Mouse (Mus musculus) lung, embryonic 15.5 days (tissue): ENCODE data around the gene Map4k3. TPM values are rescaled to one million over a fixed set of nuclear protein-coding genes. Genes with fewer than 3 reads are reported as not detected.

Experiments
- ATAC-seq: fragments of 200-750 bp; cut with Nextera tagmentation; 2 replicates; pipeline ENCODE4 v1.8.0; 2017; ENCODE audit warnings: moderate number of reproducible peaks, borderline replicate concordance; ENCODE audit not compliant: low FRiP score, low TSS enrichment; ENCODE audit errors: extremely low read depth
- H3K27ac ChIP-seq: fragments of 300-500 bp; sonication (generic); 2 replicates; pipeline ENCODE4 v1.5.1; 2015; ENCODE audit warnings: moderate library complexity, mild to moderate bottlenecking, inconsistent platforms
- H3K27me3 ChIP-seq: fragments of 300-500 bp; sonication (generic); 2 replicates; pipeline ENCODE4 v1.6.1; 2015; ENCODE audit warnings: inconsistent platforms
- H3K36me3 ChIP-seq: fragments of 300-500 bp; sonication (generic); 2 replicates; pipeline ENCODE4 v1.6.1; 2015; ENCODE audit warnings: inconsistent platforms
- H3K4me1 ChIP-seq: fragments of 300-500 bp; sonication (generic); 2 replicates; pipeline ENCODE4 v1.6.1; 2015; ENCODE audit warnings: inconsistent platforms
- H3K4me2 ChIP-seq: fragments of 300-500 bp; sonication (generic); 2 replicates; pipeline ENCODE4 v1.6.1; 2015; ENCODE audit warnings: inconsistent platforms, mild to moderate bottlenecking, moderate library complexity
- H3K4me3 ChIP-seq: fragments of 300-500 bp; sonication (generic); 2 replicates; pipeline ENCODE4 v1.5.1; 2015; ENCODE audit warnings: mild to moderate bottlenecking, inconsistent platforms
- H3K9ac ChIP-seq: fragments of 300-500 bp; sonication (generic); 2 replicates; pipeline ENCODE4 v1.6.1; 2015; ENCODE audit warnings: inconsistent platforms
- H3K9me3 ChIP-seq: fragments of 300-500 bp; sonication (generic); 2 replicates; pipeline ENCODE4 v1.6.1; 2016; ENCODE audit warnings: inconsistent platforms
- WGBS: fragments of 180-500 bp; shearing (Covaris S2); methylation state at CpG from one replicate; pipeline ENCODE4 v1.1.7; 2015; 5-methylcytosine and 5-hydroxymethylcytosine counted together
- polyA plus RNA-seq: library from polyadenylated mRNA; unstranded; fragments of >200 nt; fragmentation: Nextera tagmentation; extraction: Ambion mirVana; gene quantifications from 2 replicates; pipeline ENCODE4 v1.2.1, GENCODE M21; 2015

Map4k3 gene
- polyA plus RNA-seq, 1 experiment from 2014 or later = 46.4 TPM

DNA sequence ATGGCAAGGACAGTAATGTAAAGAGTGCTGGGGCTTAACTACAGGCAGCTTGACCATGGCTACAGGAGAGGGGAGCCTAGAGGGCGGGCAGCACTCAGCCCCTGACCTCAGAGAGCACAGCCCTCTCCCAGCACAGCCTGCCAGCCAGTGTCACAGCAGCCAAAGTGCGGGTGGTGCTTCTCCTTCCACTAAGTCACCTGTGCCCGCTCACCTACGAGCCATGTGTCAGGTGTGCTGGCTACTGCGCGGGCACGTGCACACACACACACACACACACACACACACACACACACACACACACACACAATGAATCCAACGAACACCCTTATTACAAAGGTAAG is 82.6 kb downstream of the Map4k3 start:
- WGBS = 77% methylated on average over 8 of the region's 8 CpGs
- peak; percentile 76 for ATAC-seq

DNA sequence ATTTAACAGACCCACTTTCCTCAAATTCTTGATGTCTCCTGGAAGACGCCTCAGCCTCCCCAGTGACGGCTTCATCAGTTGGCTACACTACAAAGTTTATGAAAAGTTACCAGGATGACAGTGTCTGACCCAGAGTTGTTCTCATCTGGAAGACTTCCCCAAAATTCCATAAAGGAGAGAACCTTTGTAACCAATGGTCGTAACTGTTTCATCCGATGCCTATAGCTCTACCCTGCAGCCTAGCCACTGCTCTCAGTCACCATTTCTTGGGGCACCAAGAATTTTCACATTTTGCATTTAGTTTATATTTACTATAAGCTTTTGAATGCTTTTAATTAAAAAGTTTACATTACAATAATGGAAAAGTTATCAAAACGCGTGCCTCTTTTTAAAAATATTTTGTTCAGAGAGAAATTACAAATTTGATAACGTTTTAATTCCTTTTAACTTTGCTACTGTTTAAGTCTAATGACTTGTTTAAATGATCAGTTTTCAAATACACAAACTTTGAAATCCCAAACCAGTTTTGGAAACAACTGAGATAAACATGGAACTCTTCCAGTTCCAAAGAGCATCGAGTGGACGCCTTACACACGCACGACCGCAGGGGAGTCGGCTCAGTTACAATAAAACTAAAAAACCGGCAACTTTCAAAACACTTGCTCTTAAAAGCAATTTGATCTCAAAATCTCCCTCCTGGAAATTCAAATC is 83.1 kb downstream of the Map4k3 start:
- H3K36me3 ChIP-seq = peaks cover 71% of the 10 kb centered on the region
- H3K9ac ChIP-seq = no peak overlapping the region
- ATAC-seq = peak; percentile 69; the same call in 1 of the 2 replicates
- H3K27me3 ChIP-seq = no peaks in the 10 kb centered on the region
- peak overlapping the region; percentile 88 for H3K27ac ChIP-seq
- H3K4me1 ChIP-seq = peaks cover 23% of the 10 kb centered on the region
- H3K4me2 ChIP-seq = peak overlapping the region; percentile 29; the same call in 1 of the 2 replicates
- no peaks in the 10 kb centered on the region for H3K9me3 ChIP-seq
- WGBS = 50% methylated on average over 14 of the region's 14 CpGs
- H3K4me3 ChIP-seq = no peak overlapping the region

More for the DNA sequence above, 82.6 kb downstream of the Map4k3 start:
- Histone ChIP-seq H3K4me1 (peaks cover 23% of the 10 kb centered on the region), H3K27ac (peak overlapping the region; percentile 88), H3K9ac (no peak overlapping the region), H3K9me3 (no peaks in the 10 kb centered on the region), H3K27me3 (no peaks in the 10 kb centered on the region), H3K4me3 (no peak overlapping the region), H3K36me3 (peaks cover 68% of the 10 kb centered on the region), H3K4me2 (peak overlapping the region; percentile 29; the same call in 1 of the 2 replicates)

DNA sequence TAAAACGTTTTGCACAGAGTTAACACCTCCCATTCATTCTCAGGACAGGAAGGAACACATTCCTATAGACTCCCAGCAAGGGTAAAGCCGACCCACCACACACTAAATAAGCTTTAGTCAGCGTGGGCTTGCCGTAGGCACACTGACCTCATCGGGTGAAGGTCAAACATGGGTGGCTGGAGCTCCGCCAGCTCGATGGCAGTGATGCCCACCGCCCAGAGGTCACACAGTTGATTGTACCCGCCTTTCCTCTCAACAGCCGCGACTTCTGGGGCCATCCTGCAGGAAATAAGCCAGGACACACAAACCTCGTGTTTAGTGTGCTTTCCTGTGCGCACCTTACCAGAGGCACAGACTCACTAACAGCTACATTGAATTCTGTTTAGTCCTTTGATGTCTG is 83.7 kb downstream of the Map4k3 start:
- Histone ChIP-seq H3K9me3 (no peaks in the 10 kb centered on the region), H3K36me3 (peaks cover 71% of the 10 kb centered on the region), H3K9ac (no peak overlapping the region), H3K27me3 (no peaks in the 10 kb centered on the region), H3K4me1 (peaks cover 23% of the 10 kb centered on the region), H3K4me2 (no peak overlapping the region), H3K27ac (peak overlapping the region; percentile 73), H3K4me3 (no peak overlapping the region)
- no peak for ATAC-seq
- WGBS = 55% methylated on average over 13 of the region's 13 CpGs

DNA sequence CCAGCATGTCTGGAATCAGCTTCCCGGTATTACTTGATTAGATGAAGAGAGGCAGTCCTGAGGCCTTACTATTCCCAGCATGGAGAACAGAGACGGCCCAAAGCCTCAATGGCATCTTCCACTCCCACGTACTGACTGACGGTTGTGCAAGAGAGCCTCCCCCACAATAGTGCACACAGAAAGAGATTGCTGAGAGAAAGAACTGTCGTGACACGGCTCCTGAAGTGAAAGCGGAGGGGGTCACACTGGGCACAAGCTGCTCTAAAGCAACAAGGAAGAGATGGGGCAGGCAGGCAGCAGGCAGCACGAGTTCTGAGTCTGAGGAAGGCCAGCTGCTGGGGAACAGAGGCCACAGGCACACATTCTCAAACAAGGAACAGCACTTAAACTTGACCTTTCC is 90.2 kb downstream of the Map4k3 start:
- H3K27ac ChIP-seq = no peak overlapping the region
- ATAC-seq = no peak
- peaks cover 54% of the 10 kb centered on the region for H3K36me3 ChIP-seq

DNA sequence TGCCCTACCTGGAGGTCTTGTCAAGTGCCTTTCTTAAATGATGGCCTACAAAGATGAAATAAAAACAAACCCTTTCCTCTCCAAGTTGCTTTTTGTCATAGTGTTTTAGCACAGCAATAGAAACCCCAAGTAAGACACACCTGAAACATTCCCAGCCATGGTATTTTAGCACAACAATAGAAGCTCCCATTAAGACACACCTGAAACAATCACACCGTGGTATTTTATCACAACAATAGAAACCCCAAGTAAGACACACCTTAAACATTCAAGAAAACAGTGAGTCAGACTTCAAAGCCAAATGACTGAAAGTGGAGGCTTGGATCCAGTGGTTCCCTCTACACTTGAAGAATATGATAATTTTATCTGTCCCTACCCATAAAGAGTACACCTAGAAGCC is 92.5 kb downstream of the Map4k3 start:
- H3K27me3 ChIP-seq = no peaks in the 10 kb centered on the region
- no peak for ATAC-seq
- H3K4me2 ChIP-seq = no peak overlapping the region
- H3K9me3 ChIP-seq = no peaks in the 10 kb centered on the region
- 78% methylated on average over 1 of the region's 1 CpGs for WGBS
- H3K4me3 ChIP-seq = no peak overlapping the region
- peaks cover 55% of the 10 kb centered on the region for H3K36me3 ChIP-seq
- H3K4me1 ChIP-seq = 0 out of 2 replicates have a peak, but pooled peaks cover 3% of the 10 kb centered on the region
- no peak overlapping the region for H3K9ac ChIP-seq
- H3K27ac ChIP-seq = no peak overlapping the region

More for the DNA sequence above, 90.2 kb downstream of the Map4k3 start:
- H3K9ac ChIP-seq = no peak overlapping the region
- H3K27me3 ChIP-seq = no peaks in the 10 kb centered on the region
- no peaks in the 10 kb centered on the region for H3K9me3 ChIP-seq
- WGBS = 60% methylated on average over 8 of the region's 8 CpGs
- H3K4me1 ChIP-seq = 0 out of 2 replicates have a peak, but pooled peaks cover 3% of the 10 kb centered on the region
- no peak overlapping the region for H3K4me3 ChIP-seq
- H3K4me2 ChIP-seq = no peak overlapping the region

DNA sequence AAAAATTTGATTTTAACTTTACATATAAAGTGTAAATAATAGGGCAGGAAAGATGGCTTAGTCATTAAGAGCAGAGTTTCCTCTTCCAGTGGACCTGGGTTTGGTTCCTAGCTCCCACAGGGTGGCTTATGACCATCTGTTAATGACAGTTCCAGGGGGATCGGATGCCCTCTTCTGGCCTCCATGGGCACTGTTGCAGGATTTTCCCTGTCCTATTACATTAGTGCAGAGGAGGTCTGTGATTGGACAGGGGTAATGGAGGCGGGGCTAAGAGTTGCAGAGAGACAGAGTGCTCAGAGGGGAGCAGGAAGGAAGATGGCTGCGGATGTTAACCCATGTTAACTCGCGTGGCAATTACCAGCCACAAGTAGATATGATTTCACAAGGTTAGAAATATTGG is 95.4 kb downstream of the Map4k3 start:
- Histone ChIP-seq H3K9me3 (no peaks in the 10 kb centered on the region), H3K27ac (no peak overlapping the region), H3K4me3 (no peak overlapping the region), H3K4me2 (no peak overlapping the region), H3K9ac (no peak overlapping the region), H3K4me1 (no peaks in the 10 kb centered on the region), H3K36me3 (peaks cover 46% of the 10 kb centered on the region), H3K27me3 (no peaks in the 10 kb centered on the region)
- ATAC-seq = no peak
- 89% methylated on average over 5 of the region's 5 CpGs for WGBS

DNA sequence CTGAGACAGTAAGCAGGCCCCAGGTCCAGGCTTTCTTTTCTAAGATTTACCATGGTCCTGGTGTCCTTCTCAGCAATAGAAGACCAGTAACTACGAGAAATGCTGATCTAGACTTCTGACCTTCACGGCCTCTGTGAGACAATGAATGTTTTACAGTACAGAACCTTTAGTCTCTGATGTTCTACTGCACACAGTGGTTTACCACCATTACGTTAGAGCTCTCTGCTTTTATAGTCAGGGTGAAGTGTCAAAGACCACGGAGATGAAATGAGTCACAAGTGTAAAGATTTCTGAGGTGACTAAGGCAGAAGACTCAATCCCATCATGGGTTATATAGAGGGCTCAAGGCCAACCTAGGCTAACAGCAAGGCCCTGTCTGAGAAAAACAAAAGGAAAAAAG is 95.9 kb downstream of the Map4k3 start:
- H3K27me3 ChIP-seq = no peaks in the 10 kb centered on the region
- no peaks in the 10 kb centered on the region for H3K4me1 ChIP-seq
- peaks cover 48% of the 10 kb centered on the region for H3K36me3 ChIP-seq
- WGBS = 93% methylated on average over 4 of the region's 4 CpGs
- no peaks in the 10 kb centered on the region for H3K9me3 ChIP-seq
- no peak overlapping the region for H3K27ac ChIP-seq
- no peak overlapping the region for H3K9ac ChIP-seq
- no peak for ATAC-seq
- no peak overlapping the region for H3K4me3 ChIP-seq
- no peak overlapping the region for H3K4me2 ChIP-seq

DNA sequence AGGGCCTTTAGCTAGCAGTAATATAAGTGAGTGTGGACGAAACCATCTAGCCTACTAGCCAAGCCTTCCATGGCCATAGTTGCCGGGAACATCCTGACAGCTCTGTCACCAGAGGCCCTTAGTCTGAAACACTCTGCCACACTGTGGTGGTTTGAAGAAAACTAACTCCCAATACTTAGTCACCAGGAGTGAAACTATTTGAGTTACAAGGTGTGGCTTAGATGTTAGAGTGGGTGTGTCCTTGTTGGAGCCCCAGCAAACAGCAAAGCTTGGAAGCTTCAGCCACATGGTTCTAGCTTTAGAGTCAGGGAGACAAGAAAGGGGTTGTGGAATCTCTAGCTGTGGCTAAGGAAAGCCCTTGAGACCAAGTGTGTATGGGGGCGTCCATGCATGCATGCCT is 97.3 kb downstream of the Map4k3 start:
- no peaks in the 10 kb centered on the region for H3K27me3 ChIP-seq
- H3K4me2 ChIP-seq = no peak overlapping the region
- no peaks in the 10 kb centered on the region for H3K4me1 ChIP-seq
- 91% methylated on average over 3 of the region's 3 CpGs for WGBS
- peaks cover 53% of the 10 kb centered on the region for H3K36me3 ChIP-seq
- no peak overlapping the region for H3K9ac ChIP-seq
- no peak overlapping the region for H3K4me3 ChIP-seq
- no peak overlapping the region for H3K27ac ChIP-seq
- no peak for ATAC-seq
- no peaks in the 10 kb centered on the region for H3K9me3 ChIP-seq

DNA sequence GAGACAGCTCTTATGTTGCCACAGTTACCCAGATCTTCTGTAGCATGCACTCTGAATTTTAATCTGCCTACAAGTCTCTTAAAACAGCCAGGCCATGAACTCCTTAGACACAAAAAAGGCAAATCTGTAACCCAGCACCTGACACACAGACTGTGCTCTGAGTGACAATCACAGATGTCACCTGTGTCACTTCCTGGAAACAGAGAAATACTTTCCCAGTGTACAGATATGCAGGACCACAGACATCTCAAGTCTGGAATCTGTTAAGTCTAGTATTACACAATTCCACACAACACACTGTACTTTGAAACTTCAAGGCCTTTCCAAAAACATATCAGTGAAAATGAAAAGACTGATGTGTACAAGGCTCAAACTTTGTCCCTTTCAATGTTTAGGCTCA is 103.3 kb downstream of the Map4k3 start:
- no peak for ATAC-seq
- Histone ChIP-seq H3K4me3 (no peak overlapping the region), H3K9ac (no peak overlapping the region), H3K9me3 (no peaks in the 10 kb centered on the region), H3K4me1 (no peaks in the 10 kb centered on the region), H3K36me3 (peaks cover 18% of the 10 kb centered on the region), H3K27ac (no peak overlapping the region), H3K4me2 (no peak overlapping the region), H3K27me3 (no peaks in the 10 kb centered on the region)

DNA sequence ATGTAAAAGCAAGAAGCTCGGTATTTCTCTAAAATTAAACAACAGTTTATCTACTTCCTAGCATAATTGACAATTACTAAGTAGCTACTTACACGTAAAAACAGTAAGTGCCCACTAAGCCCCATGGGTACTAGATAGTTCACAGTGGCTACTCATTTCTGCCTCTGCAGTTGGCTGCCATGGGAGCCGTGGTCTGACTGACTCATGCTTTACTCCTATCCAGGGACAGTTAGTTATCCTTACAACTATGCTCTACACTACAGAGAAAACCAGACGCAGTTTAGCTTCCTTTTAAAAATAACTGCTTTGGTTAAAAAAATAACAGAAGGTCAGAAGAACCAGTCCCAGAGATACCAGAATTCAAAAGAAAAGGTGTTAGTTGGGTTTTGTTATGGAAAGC is 106.6 kb downstream of the Map4k3 start:
- H3K36me3 ChIP-seq = peaks cover 23% of the 10 kb centered on the region
- no peak overlapping the region for H3K9ac ChIP-seq
- no peak overlapping the region for H3K4me2 ChIP-seq
- no peaks in the 10 kb centered on the region for H3K27me3 ChIP-seq
- no peaks in the 10 kb centered on the region for H3K4me1 ChIP-seq
- ATAC-seq = no peak
- no peak overlapping the region for H3K4me3 ChIP-seq
- WGBS = 81% methylated on average over 4 of the region's 4 CpGs
- H3K27ac ChIP-seq = no peak overlapping the region
- H3K9me3 ChIP-seq = no peaks in the 10 kb centered on the region

DNA sequence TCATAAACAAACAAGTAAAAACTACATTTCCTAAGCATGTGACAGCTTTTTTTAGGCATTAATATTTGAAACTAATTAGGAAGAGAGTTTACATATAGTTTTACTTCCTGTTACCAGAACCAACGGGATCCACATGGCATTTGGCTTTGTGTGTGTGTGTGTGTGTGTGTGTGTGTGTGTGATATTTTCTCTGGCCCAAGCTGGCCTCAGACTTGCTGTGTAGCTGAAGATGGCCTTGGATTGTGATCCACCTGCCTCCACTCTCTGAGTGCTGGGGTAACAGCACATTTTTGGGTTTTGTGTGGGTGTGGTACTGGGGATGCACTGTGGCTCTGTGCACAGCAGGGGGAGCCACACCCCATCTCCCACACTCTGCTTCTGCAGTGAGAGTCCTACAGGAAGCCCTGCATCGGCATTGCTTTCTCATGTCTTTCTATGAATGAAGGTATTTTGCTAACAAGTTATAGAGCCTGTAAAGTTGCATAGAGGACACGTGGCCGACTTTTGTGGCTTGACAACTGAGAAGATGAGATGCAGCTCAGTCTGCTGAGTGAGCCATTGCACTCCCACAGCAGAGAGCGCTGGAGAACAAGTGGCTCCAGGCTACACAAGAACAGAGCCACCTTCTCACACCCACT is 107.4 kb downstream of the Map4k3 start:
- 37% methylated on average over 5 of the region's 5 CpGs for WGBS
- Histone ChIP-seq H3K36me3 (peaks cover 25% of the 10 kb centered on the region), H3K4me1 (no peaks in the 10 kb centered on the region), H3K27me3 (no peaks in the 10 kb centered on the region), H3K4me2 (no peak overlapping the region), H3K4me3 (no peak overlapping the region), H3K9ac (no peak overlapping the region), H3K27ac (0 out of 2 replicates have a peak overlapping the region, but pooled peaks have one; percentile 16), H3K9me3 (no peaks in the 10 kb centered on the region)
- ATAC-seq = peak; percentile 57; the same call in 1 of the 2 replicates

DNA sequence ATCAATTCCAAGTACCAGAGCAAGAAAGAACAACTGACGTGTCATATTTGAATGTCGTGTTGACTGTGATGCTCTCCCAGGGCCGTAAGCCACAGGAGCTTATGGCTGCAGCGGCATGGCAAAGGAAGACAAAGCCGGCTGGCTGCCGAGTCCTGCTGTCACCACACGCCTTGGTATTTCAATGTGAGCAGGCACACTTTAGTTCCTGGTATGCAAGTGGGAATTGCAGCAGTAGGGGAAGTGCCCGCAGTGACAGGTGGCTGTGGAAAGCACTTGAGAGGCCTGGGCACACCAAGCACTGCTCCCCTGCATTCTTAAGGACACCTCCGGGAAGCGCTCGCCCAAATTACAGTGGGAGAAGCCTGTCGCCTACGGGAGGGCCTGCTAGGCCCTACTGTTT is 108.7 kb downstream of the Map4k3 start:
- H3K27ac ChIP-seq = no peak overlapping the region
- no peaks in the 10 kb centered on the region for H3K4me1 ChIP-seq
- ATAC-seq = no peak
- no peaks in the 10 kb centered on the region for H3K27me3 ChIP-seq
- WGBS = 80% methylated on average over 13 of the region's 13 CpGs
- no peaks in the 10 kb centered on the region for H3K9me3 ChIP-seq
- peaks cover 37% of the 10 kb centered on the region for H3K36me3 ChIP-seq
- no peak overlapping the region for H3K4me3 ChIP-seq
- no peak overlapping the region for H3K9ac ChIP-seq
- no peak overlapping the region for H3K4me2 ChIP-seq
